Comparison of ENCODE assay signal across 16 mouse cellular contexts in the genomic region with DNA sequence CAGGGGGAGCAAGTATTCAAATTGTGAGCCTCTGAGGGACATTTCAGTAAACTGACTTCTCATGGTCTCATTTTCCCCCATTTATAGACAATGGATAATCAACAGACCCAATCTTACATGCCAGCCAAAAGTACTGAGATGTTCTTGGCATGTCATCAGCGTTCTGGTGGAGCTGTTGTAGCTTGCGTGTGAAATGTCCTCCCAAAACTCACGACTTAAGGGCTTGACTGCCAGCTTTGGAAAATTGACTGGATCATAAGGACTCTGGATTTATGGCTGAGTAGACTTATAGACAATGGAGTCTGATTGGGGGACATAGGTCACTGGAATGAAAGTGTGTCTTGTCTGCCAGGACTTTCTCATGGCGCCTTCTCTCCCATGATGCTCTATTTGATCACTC.
"Had no signal": no experiment of that assay in that cellular context is flagged by ENCODE, and none has a peak within 500 bp of the region (broad histone marks: within the 10 kb centered on the region; RNA-seq: fewer than 3 reads in every experiment).

No protein-coding gene starts in this region.

- DNase-seq: cerebellum, adult 8-10 months; cerebellum, adult 9-10 months; cerebellum, adult 9-11 months; cerebellum, postnatal 10 days; cerebellum, postnatal 14 days; cerebellum, postnatal 25 days; cerebellum, postnatal 36 days; embryo, embryonic 11 days; forebrain, postnatal 0 days; gastrocnemius, adult 2 months; gastrocnemius, postnatal 10 days; gastrocnemius, postnatal 14 days; gastrocnemius, postnatal 25 days; gastrocnemius, postnatal 36 days; heart, adult 18-20 months; heart, adult 2 months had no signal
